Mouse (Mus musculus) heart, embryonic 15.5 days (tissue): ENCODE results near the gene Prr5l. TPM values are rescaled to one million over a fixed set of nuclear protein-coding genes. Genes with fewer than 3 reads are reported as not detected.
A peak's percentile ranks its signal among the peaks of the same experiment; 100 is the strongest.

Source experiments
- ATAC-seq: fragments of 200-750 bp; cut with Nextera tagmentation; replicated peaks from 2 replicates; pipeline ENCODE4 v1.8.0; 2017; ENCODE audit warnings: low read depth, moderate TSS enrichment; ENCODE audit not compliant: insufficient number of reproducible peaks, insufficient read depth, low FRiP score
- H3K27ac ChIP-seq: fragments of 300-500 bp; sonication (generic); 2 replicates; pipeline ENCODE4 v1.5.1; 2015; ENCODE audit warnings: mild to moderate bottlenecking, inconsistent platforms
- H3K27me3 ChIP-seq: fragments of 300-500 bp; sonication (generic); 2 replicates; pipeline ENCODE4 v1.6.1; 2015; ENCODE audit warnings: inconsistent platforms
- H3K36me3 ChIP-seq: fragments of 300-500 bp; sonication (generic); 2 replicates; pipeline ENCODE4 v1.6.1; 2015; ENCODE audit warnings: mild to moderate bottlenecking, inconsistent platforms
- H3K4me1 ChIP-seq: fragments of 300-500 bp; sonication (generic); replicated peaks from 2 replicates; pipeline ENCODE4 v1.6.1; 2015; ENCODE audit warnings: inconsistent platforms
- H3K4me2 ChIP-seq: fragments of 300-500 bp; sonication (generic); 2 replicates; pipeline ENCODE4 v1.6.1; 2015; ENCODE audit warnings: inconsistent platforms, mild to moderate bottlenecking, moderate library complexity
- H3K4me3 ChIP-seq: fragments of 300-500 bp; sonication (generic); 2 replicates; pipeline ENCODE4 v1.5.1; 2015; ENCODE audit warnings: mild to moderate bottlenecking, inconsistent platforms
- H3K9ac ChIP-seq: fragments of 300-500 bp; sonication (generic); 2 replicates; pipeline ENCODE4 v1.6.1; 2015; ENCODE audit warnings: mild to moderate bottlenecking, inconsistent platforms
- H3K9me3 ChIP-seq: fragments of 300-500 bp; sonication (generic); replicated peaks from 2 replicates; pipeline ENCODE4 v1.6.1; 2016; ENCODE audit warnings: inconsistent platforms
- WGBS: fragments of 180-500 bp; shearing (Covaris S2); methylation state at CpG from one replicate; pipeline ENCODE4 v1.1.7; 2015; ENCODE audit warnings: mixed read lengths; 5-methylcytosine and 5-hydroxymethylcytosine counted together
- polyA plus RNA-seq: library from polyadenylated mRNA; unstranded; fragments of >200 nt; fragmentation: Nextera tagmentation; extraction: Ambion mirVana; gene quantifications from 2 replicates; pipeline ENCODE4 v1.2.1, GENCODE M21; 2015

Gene Prr5l
- polyA plus RNA-seq, 1 experiment from 2014 or later = 8.7 TPM

DNA sequence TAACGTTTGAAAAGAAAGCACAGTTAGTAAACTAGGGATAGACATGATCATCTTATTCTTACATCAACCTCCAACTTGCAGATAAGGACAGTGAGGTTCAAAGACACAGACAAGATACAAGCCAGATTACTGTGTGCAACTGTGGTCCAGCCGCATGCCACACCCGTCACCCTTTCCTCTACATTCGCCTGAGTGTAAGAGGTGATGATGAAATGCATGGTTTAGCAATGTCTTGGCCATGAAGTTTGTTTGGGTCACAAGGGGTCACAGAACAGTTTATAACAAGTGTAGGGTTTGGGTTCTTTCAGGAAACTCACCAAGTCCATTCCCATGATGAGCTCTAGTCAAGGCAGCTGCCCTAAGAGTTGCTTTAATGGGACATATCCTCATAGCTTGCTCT, 14.1 kb downstream of the Prr5l start:
- 83% methylated on average over 4 of the region's 4 CpGs for WGBS

DNA sequence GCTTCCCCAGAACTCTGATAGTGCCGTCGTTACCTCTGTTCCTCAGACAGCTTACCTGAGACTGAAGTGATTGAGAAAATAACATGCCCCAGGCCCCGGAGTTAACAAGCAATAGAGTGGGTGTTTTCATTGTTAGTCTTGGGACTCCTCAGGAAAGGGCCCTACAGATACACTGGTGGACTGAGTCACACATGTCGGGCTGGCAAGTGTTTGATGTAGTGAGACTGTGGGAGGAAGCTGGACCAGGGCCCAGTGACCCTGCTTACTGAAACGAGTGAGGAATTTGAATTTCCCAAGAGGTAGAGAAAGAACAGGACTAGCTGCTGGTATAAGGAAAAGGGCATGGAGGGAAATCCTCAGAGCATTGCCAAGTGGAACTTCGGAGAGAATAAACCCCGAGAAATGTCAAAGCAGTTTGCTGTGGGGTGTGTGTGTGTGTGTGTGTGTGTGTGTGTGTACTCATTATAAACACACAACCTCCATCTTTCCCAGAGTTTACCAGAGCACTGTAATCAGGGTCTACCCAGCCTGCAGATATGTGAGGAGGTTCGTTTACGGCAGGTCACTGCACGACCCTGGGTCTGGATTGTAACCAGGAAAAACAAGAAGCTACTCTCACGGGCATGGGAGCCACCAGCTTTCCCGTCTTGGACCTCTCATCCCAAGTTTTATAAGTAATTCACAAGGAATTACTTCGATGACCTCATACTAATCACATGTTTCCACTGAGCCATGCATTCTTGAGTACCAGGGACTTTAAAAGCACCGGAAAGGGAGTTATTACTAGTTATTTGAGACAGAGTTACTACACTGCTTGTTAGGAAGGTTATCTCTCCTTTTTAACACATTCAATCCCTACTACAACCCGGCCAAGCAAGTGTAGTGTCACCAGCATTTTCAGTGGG, 20.4 kb downstream of the Prr5l start:
- no peak overlapping the region for H3K4me3 ChIP-seq
- 46% methylated on average over 15 of the region's 15 CpGs for WGBS
- H3K4me1 ChIP-seq = peaks cover 8% of the 10 kb centered on the region; the same call in 1 of the 2 replicates
- H3K4me2 ChIP-seq = no peak overlapping the region
- 0 out of 2 replicates have a peak, but pooled peaks have one; percentile 47 for ATAC-seq
- H3K9ac ChIP-seq = no peak overlapping the region
- 0 out of 2 replicates have a peak overlapping the region, but pooled peaks have one; percentile 27 for H3K27ac ChIP-seq
- no peaks in the 10 kb centered on the region for H3K36me3 ChIP-seq
- H3K27me3 ChIP-seq = no peaks in the 10 kb centered on the region
- no peaks in the 10 kb centered on the region for H3K9me3 ChIP-seq

More for the DNA sequence above, 14.1 kb downstream of the Prr5l start:
- Histone ChIP-seq H3K36me3 (no peaks in the 10 kb centered on the region), H3K4me3 (no peak overlapping the region), H3K4me1 (0 out of 2 replicates have a peak, but pooled peaks cover 2% of the 10 kb centered on the region), H3K9ac (no peak overlapping the region), H3K9me3 (no peaks in the 10 kb centered on the region), H3K27me3 (no peaks in the 10 kb centered on the region), H3K4me2 (no peak overlapping the region), H3K27ac (no peak overlapping the region)
- no peak for ATAC-seq

DNA sequence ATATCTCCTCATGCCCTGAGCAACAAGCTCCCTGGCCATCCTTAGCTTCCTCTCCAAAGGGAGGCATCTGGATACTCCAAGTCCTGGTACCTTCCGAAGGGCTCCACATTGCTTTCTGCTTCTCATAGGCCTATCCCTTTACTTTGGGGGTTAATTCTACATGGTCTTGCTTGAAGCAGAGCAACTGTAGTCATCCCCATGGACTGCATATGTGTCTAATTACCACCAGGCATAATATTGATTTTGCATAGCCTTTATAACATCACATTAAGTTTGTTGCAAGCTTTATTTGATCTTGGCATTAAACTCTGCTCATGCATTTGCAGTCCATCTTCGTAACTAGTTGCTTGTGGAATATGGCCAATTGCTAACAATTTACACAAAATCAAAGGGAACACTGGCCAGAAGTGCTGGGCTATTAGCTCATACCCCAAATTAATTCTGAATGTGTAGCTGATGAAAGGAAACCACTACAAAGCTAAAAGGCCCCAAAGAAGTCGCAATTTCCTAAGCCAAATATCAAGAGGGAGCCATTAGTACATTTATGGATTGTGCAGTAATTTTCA, 21.8 kb downstream of the Prr5l start:
- no peak overlapping the region for H3K9ac ChIP-seq
- ATAC-seq = no peak
- H3K27me3 ChIP-seq = no peaks in the 10 kb centered on the region
- H3K4me3 ChIP-seq = no peak overlapping the region
- no peaks in the 10 kb centered on the region for H3K9me3 ChIP-seq
- no peak overlapping the region for H3K4me2 ChIP-seq
- 84% methylated on average over 3 of the region's 3 CpGs for WGBS
- H3K36me3 ChIP-seq = no peaks in the 10 kb centered on the region
- H3K4me1 ChIP-seq = peaks cover 8% of the 10 kb centered on the region; the same call in 1 of the 2 replicates
- no peak overlapping the region for H3K27ac ChIP-seq

DNA sequence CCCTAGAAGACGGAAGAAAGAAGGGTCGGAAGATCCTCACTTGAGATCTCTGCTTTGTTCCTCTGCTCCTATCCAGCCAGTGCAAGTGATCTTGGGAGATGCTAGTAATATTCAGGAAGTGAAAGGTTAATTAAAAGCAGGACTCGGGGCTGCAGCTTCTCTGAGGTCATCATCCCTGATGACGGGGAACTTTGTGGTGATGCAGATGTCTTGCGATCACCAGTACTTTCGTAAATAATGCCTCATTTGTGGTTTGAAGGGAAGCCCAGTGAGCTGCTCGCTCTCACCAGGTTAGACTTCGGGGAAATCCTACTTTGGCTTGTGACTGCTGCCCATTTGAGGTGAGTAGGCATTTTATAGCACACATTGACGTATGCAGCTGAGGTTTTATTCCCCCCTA, 26.7 kb downstream of the Prr5l start:
- no peak for ATAC-seq
- Histone ChIP-seq H3K4me2 (no peak overlapping the region), H3K9ac (no peak overlapping the region), H3K27me3 (no peaks in the 10 kb centered on the region), H3K4me1 (no peaks in the 10 kb centered on the region), H3K27ac (no peak overlapping the region), H3K4me3 (no peak overlapping the region), H3K36me3 (no peaks in the 10 kb centered on the region), H3K9me3 (no peaks in the 10 kb centered on the region)
- WGBS = 76% methylated on average over 9 of the region's 9 CpGs

DNA sequence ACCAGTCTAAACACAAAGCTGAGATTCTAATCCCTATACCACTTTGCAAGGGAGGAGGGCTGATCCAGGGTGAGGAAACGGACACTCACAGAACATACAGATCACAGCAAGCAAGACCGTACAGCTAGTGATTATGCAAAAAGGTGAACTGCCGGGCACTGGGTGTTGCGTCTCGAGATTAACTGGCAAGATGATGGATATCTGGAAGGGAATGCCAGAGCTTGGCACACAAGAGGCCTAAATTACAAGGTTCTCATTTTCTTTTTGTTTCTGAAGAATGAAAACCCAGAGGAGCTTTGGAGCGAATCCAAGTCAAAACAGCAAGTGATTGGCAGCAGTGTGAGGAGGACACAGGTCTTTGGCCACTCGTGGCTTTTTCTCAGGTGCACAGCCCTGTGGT, 28.0 kb downstream of the Prr5l start:
- Histone ChIP-seq H3K9ac (no peak overlapping the region), H3K9me3 (no peaks in the 10 kb centered on the region), H3K4me1 (no peaks in the 10 kb centered on the region), H3K27me3 (no peaks in the 10 kb centered on the region), H3K36me3 (no peaks in the 10 kb centered on the region), H3K4me2 (no peak overlapping the region), H3K27ac (no peak overlapping the region), H3K4me3 (no peak overlapping the region)
- 67% methylated on average over 7 of the region's 7 CpGs for WGBS
- ATAC-seq = no peak

DNA sequence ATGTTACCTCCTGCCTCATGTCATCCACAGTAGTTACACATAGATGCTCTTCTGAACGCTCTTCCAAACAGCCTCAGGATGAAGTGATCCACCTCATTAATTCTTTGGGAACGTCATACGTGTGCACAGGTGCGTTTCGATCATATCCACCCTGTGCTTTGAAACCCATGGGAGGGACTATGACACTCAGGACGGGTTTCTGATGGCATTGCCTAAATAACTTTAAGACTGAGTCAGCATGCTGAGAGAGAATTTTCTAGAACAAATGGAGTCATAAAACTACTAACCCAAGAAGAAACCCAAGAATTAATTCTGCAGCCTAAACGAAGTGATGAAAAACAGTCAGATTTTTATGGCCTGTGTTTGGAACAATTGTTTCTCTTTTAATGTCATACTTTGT, 40.1 kb downstream of the Prr5l start:
- no peak for ATAC-seq
- no peak overlapping the region for H3K4me3 ChIP-seq
- H3K9ac ChIP-seq = no peak overlapping the region
- 78% methylated on average over 7 of the region's 7 CpGs for WGBS
- H3K27me3 ChIP-seq = no peaks in the 10 kb centered on the region
- no peaks in the 10 kb centered on the region for H3K4me1 ChIP-seq
- no peaks in the 10 kb centered on the region for H3K36me3 ChIP-seq
- H3K27ac ChIP-seq = no peak overlapping the region
- H3K4me2 ChIP-seq = no peak overlapping the region
- H3K9me3 ChIP-seq = no peaks in the 10 kb centered on the region

DNA sequence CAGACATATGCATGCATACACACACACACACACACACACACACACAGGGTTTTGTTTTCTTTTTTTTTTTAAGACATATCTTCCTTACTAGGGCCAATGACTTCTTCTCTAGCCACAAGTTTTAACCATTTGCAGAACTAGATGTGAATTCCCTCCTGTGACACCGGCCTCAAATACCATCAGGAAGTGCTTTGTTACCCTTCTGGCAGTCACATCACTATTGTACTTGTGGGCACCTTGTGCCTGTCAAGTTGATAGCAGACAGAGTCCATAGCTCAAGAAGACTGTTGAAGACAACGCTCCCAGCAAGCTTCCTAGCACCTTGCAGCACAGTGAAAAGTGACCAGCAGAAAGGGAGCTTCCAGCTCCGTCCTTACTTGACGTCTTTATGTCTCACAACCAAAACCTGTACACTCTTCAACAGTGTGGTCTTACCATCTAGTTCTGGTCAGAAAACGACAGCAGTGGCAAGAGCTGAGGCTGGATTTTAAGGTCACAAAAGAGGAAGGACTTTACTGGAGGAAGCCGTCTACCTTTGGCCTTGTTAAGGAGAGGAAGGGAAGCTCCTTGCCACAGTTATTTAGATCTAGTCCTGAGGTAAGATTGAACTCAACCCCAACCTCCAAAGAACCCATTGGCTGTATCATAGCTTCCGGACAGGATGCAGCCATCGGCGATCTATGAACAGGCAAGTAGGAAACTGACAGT, 47.9 kb downstream of the Prr5l start:
- Histone ChIP-seq H3K9me3 (no peaks in the 10 kb centered on the region), H3K4me3 (no peak overlapping the region), H3K36me3 (no peaks in the 10 kb centered on the region), H3K27ac (no peak overlapping the region), H3K27me3 (no peaks in the 10 kb centered on the region), H3K4me1 (peaks cover 7% of the 10 kb centered on the region), H3K4me2 (no peak overlapping the region), H3K9ac (no peak overlapping the region)
- 74% methylated on average over 9 of the region's 9 CpGs for WGBS
- no peak for ATAC-seq

DNA sequence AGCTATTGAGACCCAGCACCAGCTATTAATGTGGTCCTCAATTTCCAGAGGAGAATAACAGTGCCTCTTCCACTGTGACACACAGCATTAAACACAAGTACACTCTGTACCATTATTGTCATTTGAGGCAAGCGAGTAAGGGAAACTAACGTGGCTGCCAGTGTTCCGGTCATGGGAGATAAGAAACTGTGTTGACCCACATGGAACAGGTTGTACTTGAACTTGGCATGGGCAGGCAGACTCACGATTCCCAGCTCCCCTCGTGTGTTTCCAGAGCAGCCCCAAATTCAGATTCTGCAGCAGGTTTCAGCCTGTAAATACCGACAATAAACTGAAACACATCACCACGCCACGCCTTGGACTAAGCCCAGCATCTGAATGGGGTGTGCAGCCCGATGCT, 50.5 kb downstream of the Prr5l start:
- WGBS = 61% methylated on average over 9 of the region's 9 CpGs
- no peak for ATAC-seq
- no peak overlapping the region for H3K9ac ChIP-seq
- no peak overlapping the region for H3K27ac ChIP-seq
- H3K4me2 ChIP-seq = no peak overlapping the region
- H3K36me3 ChIP-seq = no peaks in the 10 kb centered on the region
- no peak overlapping the region for H3K4me3 ChIP-seq
- peaks cover 13% of the 10 kb centered on the region for H3K4me1 ChIP-seq
- H3K27me3 ChIP-seq = no peaks in the 10 kb centered on the region
- no peaks in the 10 kb centered on the region for H3K9me3 ChIP-seq

DNA sequence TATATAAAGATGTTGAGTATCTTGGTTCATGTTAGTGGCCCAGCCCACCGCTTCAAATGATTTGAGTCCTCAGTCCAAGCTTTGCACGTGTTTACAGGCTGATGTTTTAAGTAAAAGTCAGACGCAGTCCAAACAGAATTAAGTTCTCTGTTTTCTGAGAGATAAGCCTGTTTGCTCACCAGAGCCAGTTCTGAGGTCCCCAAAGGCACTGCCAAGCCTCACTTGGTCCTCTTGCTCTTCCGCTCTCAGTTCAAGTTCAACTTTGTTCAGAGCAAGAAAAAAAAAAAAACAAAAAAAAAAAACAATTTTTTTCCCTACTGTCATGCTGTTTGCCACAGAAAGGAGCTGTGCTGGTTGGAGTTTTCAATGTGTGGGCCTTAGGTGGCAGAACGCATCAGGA, 51.0 kb downstream of the Prr5l start:
- Histone ChIP-seq H3K9me3 (no peaks in the 10 kb centered on the region), H3K27ac (no peak overlapping the region), H3K4me2 (no peak overlapping the region), H3K36me3 (no peaks in the 10 kb centered on the region), H3K9ac (no peak overlapping the region), H3K4me3 (no peak overlapping the region), H3K27me3 (no peaks in the 10 kb centered on the region), H3K4me1 (peaks cover 14% of the 10 kb centered on the region)
- ATAC-seq = no peak
- WGBS = 81% methylated on average over 5 of the region's 5 CpGs

DNA sequence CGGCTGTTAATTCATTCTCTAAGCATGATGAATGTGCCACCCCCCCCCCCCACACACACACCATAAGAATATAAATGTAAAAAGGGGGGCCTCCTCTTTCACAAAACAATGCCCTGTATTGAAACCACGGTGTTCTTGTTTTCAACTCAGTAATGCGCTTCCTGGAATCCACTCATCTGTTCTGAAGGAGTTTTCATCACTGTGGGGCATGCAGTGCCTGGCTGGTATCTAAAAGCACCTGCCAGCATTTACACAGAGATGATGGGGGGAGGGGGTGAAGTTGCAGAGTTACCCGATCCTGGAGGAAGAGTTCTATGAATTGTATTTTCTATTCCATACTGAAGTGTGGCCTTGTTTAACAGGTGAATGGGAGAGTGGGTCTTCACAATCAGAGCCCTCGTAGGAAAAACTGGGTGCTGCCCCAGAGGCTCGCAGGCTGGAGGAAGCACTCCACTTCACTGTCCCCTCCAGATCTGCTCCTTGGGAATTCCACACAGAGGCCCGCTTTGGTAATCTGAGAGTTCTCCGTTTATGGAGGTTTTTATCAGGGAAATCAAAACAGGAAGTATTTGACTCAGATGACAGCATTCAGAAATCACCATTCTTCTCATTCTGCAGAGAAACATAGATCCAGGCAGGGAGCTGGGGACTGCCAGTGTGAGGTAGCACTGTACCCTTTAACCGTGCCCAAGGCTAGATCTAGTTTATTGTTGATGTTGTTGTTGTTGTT, 52.5 kb downstream of the Prr5l start:
- no peaks in the 10 kb centered on the region for H3K36me3 ChIP-seq
- no peaks in the 10 kb centered on the region for H3K9me3 ChIP-seq
- no peak overlapping the region for H3K27ac ChIP-seq
- no peak overlapping the region for H3K4me3 ChIP-seq
- no peak overlapping the region for H3K9ac ChIP-seq
- peaks cover 17% of the 10 kb centered on the region for H3K4me1 ChIP-seq
- 33% methylated on average over 9 of the region's 9 CpGs for WGBS
- no peaks in the 10 kb centered on the region for H3K27me3 ChIP-seq
- no peak overlapping the region for H3K4me2 ChIP-seq
- ATAC-seq = no peak

DNA sequence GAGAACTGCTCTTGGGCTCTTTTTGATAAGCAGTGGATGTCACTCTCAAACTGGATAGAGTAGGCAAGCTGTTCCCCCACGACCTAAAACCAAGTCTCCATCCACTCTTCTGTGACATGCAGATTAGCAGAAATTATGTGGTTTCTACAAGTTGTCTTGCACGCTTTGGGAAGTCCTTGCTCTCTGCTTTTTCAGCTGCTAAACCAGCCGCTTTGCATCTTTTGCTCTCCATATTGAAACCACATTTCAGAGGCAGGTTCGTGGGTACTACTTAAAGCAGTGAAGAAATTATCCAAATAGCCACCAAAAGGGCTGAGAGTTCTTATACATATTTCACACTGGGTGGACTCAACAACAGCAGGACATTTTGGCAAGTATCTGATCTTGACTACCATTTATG, 53.8 kb downstream of the Prr5l start:
- ATAC-seq = no peak
- H3K9me3 ChIP-seq = no peaks in the 10 kb centered on the region
- no peak overlapping the region for H3K4me2 ChIP-seq
- H3K27ac ChIP-seq = no peak overlapping the region
- no peaks in the 10 kb centered on the region for H3K36me3 ChIP-seq
- no peak overlapping the region for H3K9ac ChIP-seq
- no peak overlapping the region for H3K4me3 ChIP-seq
- WGBS = 77% methylated on average over 4 of the region's 4 CpGs
- H3K27me3 ChIP-seq = no peaks in the 10 kb centered on the region
- peaks cover 17% of the 10 kb centered on the region for H3K4me1 ChIP-seq
